Mouse (Mus musculus): Measurements from ENCODE around the gene Gdpd3.

The Gdpd3 gene

GRCm38 (mm10) chr7:126754866-126755265 lies 11.3 kb upstream of the Gdpd3 start:
- no peak for TF ChIP-seq GATA4 (IDR thresholded peaks at IDR 0.05; ENCODE audit: insufficient replicate concordance, low read length)

DNA sequence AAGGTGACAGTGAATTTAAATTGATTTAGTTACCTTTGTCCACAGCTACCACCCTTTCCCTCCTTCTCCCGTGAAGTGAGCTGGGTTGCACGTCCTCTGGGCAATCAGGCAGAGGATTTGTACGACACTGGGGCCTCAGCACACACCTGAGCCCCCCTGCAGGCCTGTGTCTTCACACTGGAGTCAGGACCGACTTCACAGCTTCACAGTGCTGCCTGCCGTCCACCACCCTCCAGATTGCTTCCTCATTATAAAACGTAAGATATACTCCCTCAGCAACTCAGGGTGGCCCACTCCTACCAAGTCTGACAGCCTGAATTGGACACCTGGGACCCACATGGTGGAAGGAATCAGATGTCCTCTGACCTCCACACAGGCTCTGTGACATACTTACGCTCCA lies 7.6 kb upstream of the Gdpd3 start:
- no peak for TF ChIP-seq GATA4 (IDR thresholded peaks at IDR 0.05; ENCODE audit: insufficient replicate concordance, low read length)

DNA sequence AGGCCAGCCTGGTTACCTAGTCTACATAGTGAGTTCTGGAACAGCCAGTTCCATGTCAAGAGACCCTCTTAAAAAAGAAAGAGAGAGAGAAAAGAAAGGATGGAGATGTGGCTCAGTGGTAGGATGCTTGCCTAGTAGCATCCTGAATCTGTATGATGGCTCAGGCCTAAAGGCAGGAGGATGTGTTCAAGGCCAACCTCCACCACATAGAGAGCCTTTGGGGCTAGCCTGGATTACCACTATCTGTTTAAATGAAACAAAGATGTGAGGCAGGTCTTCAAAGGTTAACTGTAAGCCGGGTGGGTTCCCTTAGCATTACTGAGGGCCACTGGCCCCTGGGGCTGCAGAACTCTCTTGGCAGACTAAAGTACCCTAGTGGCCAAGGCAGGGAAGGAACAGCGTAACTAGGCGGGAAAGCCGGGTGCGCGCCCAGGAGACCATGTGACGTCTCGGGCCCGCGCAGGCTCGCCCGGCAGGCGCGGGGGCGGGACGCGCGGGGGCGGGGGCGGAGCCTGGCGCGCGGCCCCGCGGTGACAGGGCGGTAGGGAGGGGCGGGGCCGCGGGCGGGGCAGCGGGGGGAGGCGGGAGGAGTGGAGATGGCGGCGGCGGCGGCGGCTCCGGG lies 7.0 kb upstream of the Gdpd3 start, which contains the start of gene Mapk3:
Gene Mapk3, plus strand, starts transcription at position 552 of the 622 bp plus-strand sequence.
- TF ChIP-seq GATA4 (IDR thresholded peaks at IDR 0.05; ENCODE audit: insufficient replicate concordance, low read length) = no peak

GRCm38 (mm10) chr7:126759672-126760390 lies 6.3 kb upstream of the Gdpd3 start:
- no peak for TF ChIP-seq GATA4 (IDR thresholded peaks at IDR 0.05; ENCODE audit: insufficient replicate concordance, low read length)

DNA sequence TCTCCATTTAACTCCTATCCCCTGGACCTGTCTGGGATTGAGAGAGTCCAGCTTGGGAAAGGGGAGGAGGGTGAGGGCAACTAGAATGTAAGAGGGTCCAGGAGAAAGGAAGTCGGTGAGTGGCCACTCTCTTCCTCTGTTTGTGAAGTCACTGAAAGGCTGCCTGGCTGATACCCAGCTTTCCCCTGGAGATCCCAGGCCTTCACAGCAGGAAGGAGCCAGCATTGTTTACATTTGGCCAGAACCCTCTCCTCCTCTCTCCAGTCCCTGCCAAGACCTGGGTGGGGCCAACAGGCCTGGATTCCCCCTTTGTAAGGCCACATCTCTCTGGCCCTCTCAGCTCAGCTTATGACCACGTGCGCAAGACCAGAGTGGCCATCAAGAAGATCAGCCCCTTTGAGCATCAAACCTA lies 5.7 kb upstream of the Gdpd3 start:
- TF ChIP-seq GATA4 (IDR thresholded peaks at IDR 0.05; ENCODE audit: insufficient replicate concordance, low read length) = no peak

- no peak for TF ChIP-seq GATA4 (IDR thresholded peaks at IDR 0.05; ENCODE audit: insufficient replicate concordance, low read length)
Observed at GRCm38 (mm10) chr7:126760956-126761355, 5.2 kb upstream of the Gdpd3 start.

DNA sequence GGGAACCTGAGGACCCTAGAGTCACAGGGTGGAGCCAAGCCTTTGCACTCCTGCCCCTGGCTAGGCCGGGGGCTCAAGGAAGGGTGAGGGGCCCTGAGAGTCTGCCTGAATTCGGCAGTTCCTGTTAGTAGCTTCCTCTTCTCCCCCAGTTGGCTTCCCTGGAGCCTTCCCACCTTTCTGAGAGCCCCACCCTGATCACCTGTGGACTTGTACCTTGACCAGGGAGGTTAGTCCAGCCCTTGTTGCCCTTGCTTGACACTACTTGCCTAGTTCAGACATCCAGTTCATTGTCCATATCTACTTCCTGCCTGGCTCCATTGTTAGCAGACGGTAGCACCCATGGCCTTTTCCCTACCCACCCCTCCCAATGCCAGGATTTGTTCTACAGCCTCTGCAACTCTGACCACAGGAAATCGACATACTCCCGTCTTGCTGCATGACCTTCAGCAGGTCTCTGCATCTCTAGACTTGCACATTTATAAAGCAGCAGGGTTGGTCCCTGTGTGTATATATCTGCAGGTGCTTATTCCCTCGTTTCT lies 4.5 kb upstream of the Gdpd3 start:
- TF ChIP-seq GATA4 (IDR thresholded peaks at IDR 0.05; ENCODE audit: insufficient replicate concordance, low read length) = no peak

GRCm38 (mm10) chr7:126762471-126763008 lies 3.6 kb upstream of the Gdpd3 start:
- TF ChIP-seq GATA4 (IDR thresholded peaks at IDR 0.05; ENCODE audit: insufficient replicate concordance, low read length) = no peak

GRCm38 (mm10) chr7:126765540-126765939 lies 594 bp upstream of the Gdpd3 start:
- TF ChIP-seq GATA4 (IDR thresholded peaks at IDR 0.05; ENCODE audit: insufficient replicate concordance, low read length) = no peak

GRCm38 (mm10) chr7:126767001-126767400 lies 867 bp downstream of the Gdpd3 start:
- no peak for TF ChIP-seq GATA4 (IDR thresholded peaks at IDR 0.05; ENCODE audit: insufficient replicate concordance, low read length)

DNA sequence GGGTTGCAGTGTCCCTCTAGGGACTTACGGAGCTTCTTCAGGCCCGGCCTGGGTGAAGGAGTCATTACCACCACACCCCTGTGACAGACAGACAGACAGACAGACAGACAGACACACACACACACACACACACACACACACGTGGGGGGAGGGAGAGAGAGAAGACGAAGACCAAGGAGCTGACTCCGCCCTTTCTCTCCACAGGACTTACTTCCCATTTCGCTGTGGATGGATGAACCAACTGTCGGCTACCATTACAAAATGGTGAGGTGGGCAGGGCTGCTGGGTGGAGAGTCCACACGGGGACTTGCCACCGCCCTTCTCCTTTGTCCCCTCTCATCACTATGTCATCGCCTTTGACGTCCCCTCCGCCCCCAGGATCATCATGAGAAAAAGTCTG lies 4.7 kb downstream of the Gdpd3 start:
- TF ChIP-seq GATA4 (IDR thresholded peaks at IDR 0.05; ENCODE audit: insufficient replicate concordance, low read length) = no peak

GRCm38 (mm10) chr7:126773351-126773750 lies 7.2 kb downstream of the Gdpd3 start:
- TF ChIP-seq GATA4 (IDR thresholded peaks at IDR 0.05; ENCODE audit: insufficient replicate concordance, low read length) = no peak

DNA sequence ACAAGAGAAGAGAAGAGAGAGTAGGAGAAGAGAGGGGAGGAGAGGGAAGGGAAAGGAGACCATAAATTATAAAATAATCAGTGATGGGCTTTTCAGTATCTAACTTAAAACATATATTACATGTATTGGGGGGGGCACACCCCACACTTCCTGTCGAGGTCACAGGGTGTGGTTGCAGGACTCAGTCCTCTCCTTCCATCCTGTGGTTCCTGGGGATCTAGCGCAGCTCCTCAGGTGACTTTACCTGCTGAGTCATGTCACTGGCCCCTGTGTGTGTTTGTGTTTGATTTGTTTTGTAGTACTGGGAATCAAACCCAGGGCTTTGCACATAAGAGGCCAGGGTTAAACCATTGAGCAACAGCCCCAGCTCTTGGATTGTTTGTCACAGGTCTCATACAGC lies 8.3 kb downstream of the Gdpd3 start:
- no peak for TF ChIP-seq GATA4 (IDR thresholded peaks at IDR 0.05; ENCODE audit: insufficient replicate concordance, low read length)

GRCm38 (mm10) chr7:126775185-126775977 lies 9.2 kb downstream of the Gdpd3 start:
- TF ChIP-seq GATA4 (IDR thresholded peaks at IDR 0.05; ENCODE audit: insufficient replicate concordance, low read length) = no peak

DNA sequence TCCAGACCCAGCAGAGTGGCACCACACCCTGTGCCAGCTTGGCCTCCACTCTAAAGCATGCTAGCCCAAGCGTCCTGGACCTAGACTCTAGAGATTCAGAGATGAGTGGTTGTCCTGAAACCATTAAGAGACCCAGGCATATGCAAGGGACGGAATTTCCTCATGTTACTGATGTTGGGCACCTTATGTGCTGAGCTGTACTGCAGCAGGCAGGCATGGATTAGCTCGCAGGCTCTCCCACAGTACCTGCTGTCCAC lies 9.8 kb downstream of the Gdpd3 start:
- TF ChIP-seq GATA4 (IDR thresholded peaks at IDR 0.05; ENCODE audit: insufficient replicate concordance, low read length) = no peak
